Mouse (Mus musculus) cerebellum, adult 2 months (tissue): ENCODE results near the gene Dpy19l1.

ENCODE experiments used
- CTCF ChIP-seq: fragments of 200-500 bp; IDR thresholded peaks from 2 replicates; pipeline ENCODE4 v1.5.1; 2011; ENCODE audit warnings: low read depth, mild to moderate bottlenecking, control low read depth, low read length, moderate library complexity, borderline replicate concordance; ENCODE audit not compliant: insufficient read depth
- POLR2A ChIP-seq: fragments of 200-500 bp; IDR thresholded peaks from 2 replicates; pipeline ENCODE4 v1.6.1; 2011; ENCODE audit warnings: low read length, control low read depth, borderline replicate concordance; ENCODE audit not compliant: insufficient read depth

DNA sequence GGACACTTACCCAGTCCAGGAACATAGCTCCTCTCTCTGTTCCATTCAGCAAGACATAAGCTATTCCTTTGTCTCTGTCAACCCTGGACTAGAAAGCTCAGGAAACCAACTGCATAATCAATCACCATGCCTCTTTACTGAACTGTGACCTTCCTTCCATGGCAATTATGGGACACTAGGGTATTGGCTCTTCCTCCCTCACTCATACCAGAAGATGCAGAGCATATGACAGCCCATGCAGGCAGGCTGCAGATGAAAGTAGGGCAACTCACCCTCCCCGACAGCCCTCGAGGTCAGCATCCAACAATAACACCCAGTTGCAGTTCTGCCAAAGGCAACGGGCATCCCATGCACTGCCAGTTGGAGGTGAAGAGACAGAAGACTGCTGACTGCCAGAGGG lies 123.6 kb downstream of the Dpy19l1 start:
- TF ChIP-seq CTCF, result no peak
- TF ChIP-seq POLR2A, result no peak
